In genomic region chr5:90405210-90405609, GRCm38 (mm10) we compare ENCODE assay signal across 8 mouse cellular contexts. TPM values are rescaled to one million over a fixed set of nuclear protein-coding genes. Genes with fewer than 3 reads are reported as not detected.
DNase-seq lines count a peak whose midpoint lies in the region; ATAC-seq and TF ChIP-seq lines count a peak whose summit lies in the region.

No protein-coding gene starts in this region.

- no peaks in the 10 kb centered on the region for H3K9me3 ChIP-seq in forebrain, embryonic 14.5 days (replicated peaks; ENCODE audit: control insufficient read depth, low read length)
- H3K9me3 ChIP-seq in forebrain, embryonic 13.5 days (replicated peaks): no peaks in the 10 kb centered on the region
- no peaks in the 10 kb centered on the region for H3K9me3 ChIP-seq in lung, postnatal 0 days (ENCODE audit: low read length)
- H3K9me3 ChIP-seq in midbrain, embryonic 11.5 days (ENCODE audit: control insufficient read depth, low read length): no peaks in the 10 kb centered on the region

- H3K27ac ChIP-seq in forebrain, embryonic 14.5 days (ENCODE audit: low read depth, low read length): no peak overlapping the region
- no peak overlapping the region for H3K27ac ChIP-seq in forebrain, embryonic 13.5 days
- H3K27ac ChIP-seq in cortical plate, adult 2 months (ENCODE audit: insufficient read depth, low read length): no peak overlapping the region
- H3K27ac ChIP-seq in lung, postnatal 0 days (ENCODE audit: low read length): no peak overlapping the region
- H3K27ac ChIP-seq in midbrain, embryonic 11.5 days (ENCODE audit: low read depth, low read length): no peak overlapping the region

- DNase-seq in forebrain, embryonic 14.5 days (ENCODE audit: low spot score): peak; percentile 4
- DNase-seq in layer of hippocampus, adult 9-11 months: peak; percentile 65
- peak; percentile 70 for DNase-seq in lung, postnatal 0 days (ENCODE audit: low spot score)
- no peak for DNase-seq in gastrocnemius, postnatal 36 days
- DNase-seq in midbrain, embryonic 11.5 days (ENCODE audit: low spot score, missing footprints): no peak

- no peak for TF ChIP-seq EP300 in lung, postnatal 0 days (IDR thresholded peaks at IDR 0.05)

- peak; percentile 89 for TF ChIP-seq CTCF in cortical plate, adult 2 months (IDR thresholded peaks at IDR 0.05; ENCODE audit: extremely low read depth, insufficient read depth, low read length)
- TF ChIP-seq CTCF in lung, postnatal 0 days (IDR thresholded peaks at IDR 0.05): peak; percentile 75

- H3K27me3 ChIP-seq in forebrain, embryonic 14.5 days (replicated peaks; ENCODE audit: control insufficient read depth, insufficient read depth, low read length): no peaks in the 10 kb centered on the region
- H3K27me3 ChIP-seq in forebrain, embryonic 13.5 days: no peaks in the 10 kb centered on the region
- no peaks in the 10 kb centered on the region for H3K27me3 ChIP-seq in lung, postnatal 0 days (replicated peaks; ENCODE audit: insufficient read depth, low read length)
- no peaks in the 10 kb centered on the region for H3K27me3 ChIP-seq in midbrain, embryonic 11.5 days (ENCODE audit: control insufficient read depth, insufficient read depth, low read length)

- 93% methylated on average over 4 of the region's 4 CpGs for WGBS in forebrain, embryonic 14.5 days
- WGBS in forebrain, embryonic 13.5 days: 91% methylated on average over 4 of the region's 4 CpGs
- WGBS in lung, postnatal 0 days: 47% methylated on average over 4 of the region's 4 CpGs
- 91% methylated on average over 4 of the region's 4 CpGs for WGBS in midbrain, embryonic 11.5 days

- no peaks in the 10 kb centered on the region for H3K36me3 ChIP-seq in forebrain, embryonic 14.5 days (ENCODE audit: control insufficient read depth, insufficient read depth, low read length)
- H3K36me3 ChIP-seq in forebrain, embryonic 13.5 days (ENCODE audit: poor library complexity, severe bottlenecking): no peaks in the 10 kb centered on the region
- H3K36me3 ChIP-seq in lung, postnatal 0 days (ENCODE audit: insufficient read depth, low read length): no peaks in the 10 kb centered on the region
- H3K36me3 ChIP-seq in midbrain, embryonic 11.5 days (ENCODE audit: control insufficient read depth, insufficient read depth, low read length): no peaks in the 10 kb centered on the region

- no peak overlapping the region for H3K4me3 ChIP-seq in forebrain, embryonic 14.5 days (ENCODE audit: low read depth, low read length)
- no peak overlapping the region for H3K4me3 ChIP-seq in forebrain, embryonic 13.5 days
- no peak overlapping the region for H3K4me3 ChIP-seq in cortical plate, adult 2 months (ENCODE audit: insufficient read depth, low read length)
- H3K4me3 ChIP-seq in lung, postnatal 0 days (ENCODE audit: low read depth, low read length): no peak overlapping the region
- H3K4me3 ChIP-seq in midbrain, embryonic 11.5 days (ENCODE audit: low read depth, low read length): no peak overlapping the region

- no peak overlapping the region for H3K9ac ChIP-seq in forebrain, embryonic 14.5 days (ENCODE audit: low read length)
- no peak overlapping the region for H3K9ac ChIP-seq in forebrain, embryonic 13.5 days
- H3K9ac ChIP-seq in lung, postnatal 0 days (replicated peaks; ENCODE audit: low read depth): no peak overlapping the region
- H3K9ac ChIP-seq in midbrain, embryonic 11.5 days (ENCODE audit: low read length): no peak overlapping the region

- no peak for ATAC-seq in forebrain, embryonic 14.5 days
- no peak for ATAC-seq in forebrain, embryonic 13.5 days
- ATAC-seq in lung, postnatal 0 days: peak; percentile 63
- ATAC-seq in CD4-positive, CD25-positive, alpha-beta regulatory T cell, adult 4 months: no peak
- ATAC-seq in midbrain, embryonic 11.5 days (ENCODE audit: low FRiP score): no peak

- H3K4me1 ChIP-seq in forebrain, embryonic 14.5 days (ENCODE audit: control insufficient read depth, insufficient read depth, low read length): no peaks in the 10 kb centered on the region
- H3K4me1 ChIP-seq in forebrain, embryonic 13.5 days: no peaks in the 10 kb centered on the region
- H3K4me1 ChIP-seq in cortical plate, adult 2 months (ENCODE audit: control insufficient read depth, insufficient read depth, low read length): no peaks in the 10 kb centered on the region
- H3K4me1 ChIP-seq in lung, postnatal 0 days (ENCODE audit: insufficient read depth, low read depth, low read length): no peaks in the 10 kb centered on the region
- no peaks in the 10 kb centered on the region for H3K4me1 ChIP-seq in midbrain, embryonic 11.5 days (ENCODE audit: control insufficient read depth, insufficient read depth, low read length)

- no peak for TF ChIP-seq POLR2A in cortical plate, adult 2 months (IDR thresholded peaks at IDR 0.05; ENCODE audit: extremely low read depth, insufficient read depth, low read length)

- no peak overlapping the region for H3K4me2 ChIP-seq in forebrain, embryonic 14.5 days (ENCODE audit: low read length)
- H3K4me2 ChIP-seq in forebrain, embryonic 13.5 days: no peak overlapping the region
- H3K4me2 ChIP-seq in lung, postnatal 0 days (replicated peaks; ENCODE audit: low read depth, low read length): no peak overlapping the region
- H3K4me2 ChIP-seq in midbrain, embryonic 11.5 days: no peak overlapping the region

- intact Hi-C loops in gastrocnemius, postnatal 36 days (cut with DNase I): no loop called here

RNA-seq across cellular contexts. Expression of gene Gm9958, which starts 38.2 kb away (rescaled TPM):
- polyA plus RNA-seq in forebrain, embryonic 14.5 days (2014; fragmentation: Nextera tagmentation; extraction: Ambion mirVana): 3.6 and 6.2 TPM in 2 replicates
- polyA plus RNA-seq in forebrain, embryonic 13.5 days (2015; fragmentation: Nextera tagmentation; extraction: Ambion mirVana): 7.0 and 7.4 TPM in 2 replicates
- 1.5 and 2.2 TPM in 2 replicates for polyA plus RNA-seq in cortical plate, adult 2 months (2012; rRNA removed)
- 5.3 and 5.8 TPM in 2 replicates for polyA plus RNA-seq in lung, postnatal 0 days (2015; fragmentation: Nextera tagmentation; extraction: Ambion mirVana)
- polyA plus RNA-seq in CD4-positive, CD25-positive, alpha-beta regulatory T cell, adult 4 months (2017; shearing (Covaris generic)): 1 to 10 TPM; 2.2 to 2.5 TPM
- under 1 TPM; 0.20 to 0.54 TPM for total RNA-seq in gastrocnemius, postnatal 36 days (2021)
- 8.0 and 9.1 TPM in 2 replicates for polyA plus RNA-seq in midbrain, embryonic 11.5 days (2014; fragmentation: Nextera tagmentation; extraction: Ambion mirVana)

RNA-seq across cellular contexts. Expression of gene Ankrd17, which starts 38.8 kb away (rescaled TPM):
- polyA plus RNA-seq in forebrain, embryonic 14.5 days (2014; fragmentation: Nextera tagmentation; extraction: Ambion mirVana): 26.2 and 28.1 TPM in 2 replicates
- polyA plus RNA-seq in forebrain, embryonic 13.5 days (2015; fragmentation: Nextera tagmentation; extraction: Ambion mirVana): 28.8 and 30.7 TPM in 2 replicates
- 53.5 and 55.1 TPM in 2 replicates for polyA plus RNA-seq in cortical plate, adult 2 months (2012; rRNA removed)
- polyA plus RNA-seq in lung, postnatal 0 days (2015; fragmentation: Nextera tagmentation; extraction: Ambion mirVana): 16.0 and 17.3 TPM in 2 replicates
- 10 to 100 TPM; 44.6 to 53.6 TPM for polyA plus RNA-seq in CD4-positive, CD25-positive, alpha-beta regulatory T cell, adult 4 months (2017; shearing (Covaris generic))
- total RNA-seq in gastrocnemius, postnatal 36 days (2021): 10 to 100 TPM; 39.8 to 45.8 TPM
- polyA plus RNA-seq in midbrain, embryonic 11.5 days (2014; fragmentation: Nextera tagmentation; extraction: Ambion mirVana): 27.7 and 30.5 TPM in 2 replicates

RNA-seq across cellular contexts. Expression of gene Alb, which starts 55.5 kb away (rescaled TPM):
- polyA plus RNA-seq in forebrain, embryonic 14.5 days (2014; fragmentation: Nextera tagmentation; extraction: Ambion mirVana): not detected in 2 replicates
- 5.3 TPM in 1 of 2 replicates, not detected in the other for polyA plus RNA-seq in forebrain, embryonic 13.5 days (2015; fragmentation: Nextera tagmentation; extraction: Ambion mirVana)
- 0.19 and 1.2 TPM in 2 replicates for polyA plus RNA-seq in cortical plate, adult 2 months (2012; rRNA removed)
- 2.1 and 3.2 TPM in 2 replicates for polyA plus RNA-seq in lung, postnatal 0 days (2015; fragmentation: Nextera tagmentation; extraction: Ambion mirVana)
- not detected for polyA plus RNA-seq in CD4-positive, CD25-positive, alpha-beta regulatory T cell, adult 4 months (2017; shearing (Covaris generic))
- total RNA-seq in gastrocnemius, postnatal 36 days (2021): 1 to 10 TPM in 1 of 2 experiments, not detected in 1; 7.4 TPM
- polyA plus RNA-seq in midbrain, embryonic 11.5 days (2014; fragmentation: Nextera tagmentation; extraction: Ambion mirVana): not detected in 2 replicates

Comparison
In these comparisons a context has a peak if more than half of its experiments do, and no peak if none do; other contexts are left out.
1. DNase-seq: peak in forebrain, embryonic 14.5 days (single experiment), layer of hippocampus, adult 9-11 months (single experiment) and lung, postnatal 0 days (single experiment); none in gastrocnemius, postnatal 36 days (0 of 2) and midbrain, embryonic 11.5 days (single experiment).